Mouse (Mus musculus) hindbrain, embryonic 12.5 days (tissue): ENCODE results near the gene Irs2. TPM values are rescaled to one million over a fixed set of nuclear protein-coding genes. Genes with fewer than 3 reads are reported as not detected.

Source experiments
- ATAC-seq: fragments of 200-750 bp; cut with Nextera tagmentation; 2 replicates; pipeline ENCODE4 v1.8.0; 2017; ENCODE audit warnings: moderate TSS enrichment; ENCODE audit not compliant: low FRiP score
- H3K27ac ChIP-seq: fragments of 300-500 bp; sonication (generic); 2 replicates; pipeline ENCODE4 v1.5.1; 2016; ENCODE audit warnings: mild to moderate bottlenecking
- H3K27me3 ChIP-seq: fragments of 300-500 bp; sonication (generic); 2 replicates; pipeline ENCODE4 v1.6.1; 2016; ENCODE audit warnings: mild to moderate bottlenecking
- H3K36me3 ChIP-seq: fragments of 300-500 bp; sonication (generic); 2 replicates; pipeline ENCODE4 v1.6.1; 2016; ENCODE audit warnings: mild to moderate bottlenecking
- H3K4me1 ChIP-seq: fragments of 300-500 bp; sonication (generic); 2 replicates; pipeline ENCODE4 v1.6.1; 2016
- H3K4me2 ChIP-seq: fragments of 300-500 bp; sonication (generic); replicated peaks from 2 replicates; pipeline ENCODE4 v1.6.1; 2016; ENCODE audit warnings: mild to moderate bottlenecking
- H3K4me3 ChIP-seq: fragments of 300-500 bp; sonication (generic); 2 replicates; pipeline ENCODE4 v1.5.1; 2016; ENCODE audit warnings: mild to moderate bottlenecking
- H3K9ac ChIP-seq: fragments of 300-500 bp; sonication (generic); 2 replicates; pipeline ENCODE4 v1.6.1; 2016; ENCODE audit warnings: mild to moderate bottlenecking, moderate library complexity
- H3K9me3 ChIP-seq: fragments of 300-500 bp; sonication (generic); replicated peaks from 2 replicates; pipeline ENCODE4 v1.6.1; 2016; ENCODE audit warnings: mild to moderate bottlenecking
- WGBS: fragments of 180-500 bp; shearing (Covaris S2); methylation state at CpG from one replicate; pipeline ENCODE4 v1.1.7; 2016; 5-methylcytosine and 5-hydroxymethylcytosine counted together
- polyA plus RNA-seq: library from polyadenylated mRNA; unstranded; fragments of >200 nt; fragmentation: Nextera tagmentation; extraction: Ambion mirVana; gene quantifications from 2 replicates; pipeline ENCODE4 v1.2.1, GENCODE M21; 2016

Irs2 gene
- polyA plus RNA-seq, 1 experiment from 2014 or later: 10.4 TPM

GRCm38 (mm10) chr8:10995756-10996155, 12.5 kb downstream of the Irs2 start:
- H3K4me3 ChIP-seq: no peak overlapping the region
- H3K27me3 ChIP-seq: no peaks in the 10 kb centered on the region
- H3K9me3 ChIP-seq: no peaks in the 10 kb centered on the region
- 85% methylated on average over 2 of the region's 2 CpGs for WGBS
- H3K36me3 ChIP-seq: peaks cover 14% of the 10 kb centered on the region
- H3K9ac ChIP-seq: no peak overlapping the region
- H3K4me2 ChIP-seq: no peak overlapping the region
- H3K27ac ChIP-seq: no peak overlapping the region
- H3K4me1 ChIP-seq: peaks cover 53% of the 10 kb centered on the region
- ATAC-seq: no peak

GRCm38 (mm10) chr8:10994390-10994954, 13.8 kb downstream of the Irs2 start:
- H3K36me3 ChIP-seq: peaks cover 14% of the 10 kb centered on the region
- H3K4me1 ChIP-seq: peaks cover 49% of the 10 kb centered on the region
- 90% methylated on average over 6 of the region's 6 CpGs for WGBS

GRCm38 (mm10) chr8:10993582-10994216, 14.6 kb downstream of the Irs2 start:
- H3K36me3 ChIP-seq: peaks cover 14% of the 10 kb centered on the region
- no peak overlapping the region for H3K9ac ChIP-seq
- peaks cover 54% of the 10 kb centered on the region for H3K4me1 ChIP-seq
- H3K4me3 ChIP-seq: no peak overlapping the region
- no peak overlapping the region for H3K27ac ChIP-seq
- no peak overlapping the region for H3K4me2 ChIP-seq
- no peak for ATAC-seq
- H3K27me3 ChIP-seq: no peaks in the 10 kb centered on the region
- H3K9me3 ChIP-seq: no peaks in the 10 kb centered on the region
- WGBS: 92% methylated on average over 10 of the region's 10 CpGs

More at GRCm38 (mm10) chr8:10994390-10994954, 13.8 kb downstream of the Irs2 start:
- H3K9ac ChIP-seq: no peak overlapping the region
- no peaks in the 10 kb centered on the region for H3K27me3 ChIP-seq
- H3K9me3 ChIP-seq: no peaks in the 10 kb centered on the region
- no peak for ATAC-seq
- H3K27ac ChIP-seq: no peak overlapping the region
- H3K4me2 ChIP-seq: no peak overlapping the region
- no peak overlapping the region for H3K4me3 ChIP-seq

- Histone ChIP-seq H3K27ac (0 out of 2 replicates have a peak overlapping the region, but pooled peaks have one; percentile 23), H3K4me2 (no peak overlapping the region)
Measured at GRCm38 (mm10) chr8:10992081-10992480, 16.2 kb downstream of the Irs2 start.

GRCm38 (mm10) chr8:10991323-10991722, 16.9 kb downstream of the Irs2 start:
- Histone ChIP-seq H3K27ac (peak overlapping the region; percentile 71), H3K4me3 (no peak overlapping the region), H3K27me3 (no peaks in the 10 kb centered on the region), H3K4me1 (peaks cover 48% of the 10 kb centered on the region), H3K9me3 (no peaks in the 10 kb centered on the region), H3K36me3 (peaks cover 16% of the 10 kb centered on the region), H3K9ac (no peak overlapping the region), H3K4me2 (no peak overlapping the region)
- 72% methylated on average over 2 of the region's 2 CpGs for WGBS
- 0 out of 2 replicates have a peak, but pooled peaks have one; percentile 26 for ATAC-seq

More at GRCm38 (mm10) chr8:10992081-10992480, 16.2 kb downstream of the Irs2 start:
- Histone ChIP-seq H3K4me1 (peaks cover 50% of the 10 kb centered on the region), H3K36me3 (peaks cover 8% of the 10 kb centered on the region), H3K9ac (no peak overlapping the region), H3K27me3 (no peaks in the 10 kb centered on the region), H3K4me3 (no peak overlapping the region), H3K9me3 (no peaks in the 10 kb centered on the region)
- 53% methylated on average over 8 of the region's 8 CpGs for WGBS
- ATAC-seq: no peak

- peaks cover 48% of the 10 kb centered on the region for H3K4me1 ChIP-seq
- 27% methylated on average over 10 of the region's 10 CpGs for WGBS
- peak overlapping the region; percentile 71 for H3K27ac ChIP-seq
- no peaks in the 10 kb centered on the region for H3K9me3 ChIP-seq
- H3K4me3 ChIP-seq: no peak overlapping the region
- no peak overlapping the region for H3K9ac ChIP-seq
- H3K36me3 ChIP-seq: peaks cover 23% of the 10 kb centered on the region
- no peaks in the 10 kb centered on the region for H3K27me3 ChIP-seq
- ATAC-seq: no peak
- no peak overlapping the region for H3K4me2 ChIP-seq
Measured at GRCm38 (mm10) chr8:10990421-10991110, 17.7 kb downstream of the Irs2 start.

GRCm38 (mm10) chr8:10989946-10990345, 18.3 kb downstream of the Irs2 start:
- H3K9ac ChIP-seq: no peak overlapping the region
- no peaks in the 10 kb centered on the region for H3K9me3 ChIP-seq
- no peak overlapping the region for H3K4me3 ChIP-seq
- WGBS: 59% methylated on average over 3 of the region's 3 CpGs
- H3K27me3 ChIP-seq: no peaks in the 10 kb centered on the region
- peak overlapping the region; percentile 74 for H3K27ac ChIP-seq
- peak; percentile 43; the same call in 1 of the 2 replicates for ATAC-seq
- peaks cover 48% of the 10 kb centered on the region for H3K4me1 ChIP-seq
- H3K36me3 ChIP-seq: peaks cover 27% of the 10 kb centered on the region
- no peak overlapping the region for H3K4me2 ChIP-seq

GRCm38 (mm10) chr8:10986638-10987037, 21.6 kb downstream of the Irs2 start:
- 95% methylated on average over 17 of the region's 17 CpGs for WGBS
- Histone ChIP-seq H3K4me2 (no peak overlapping the region), H3K36me3 (peaks cover 21% of the 10 kb centered on the region), H3K9ac (no peak overlapping the region), H3K27ac (no peak overlapping the region), H3K9me3 (no peaks in the 10 kb centered on the region), H3K27me3 (no peaks in the 10 kb centered on the region), H3K4me3 (no peak overlapping the region), H3K4me1 (peaks cover 34% of the 10 kb centered on the region)
- ATAC-seq: no peak

- H3K27ac ChIP-seq: no peak overlapping the region
- H3K36me3 ChIP-seq: peaks cover 21% of the 10 kb centered on the region
- H3K4me1 ChIP-seq: peaks cover 23% of the 10 kb centered on the region
- no peaks in the 10 kb centered on the region for H3K27me3 ChIP-seq
- no peak for ATAC-seq
- H3K4me2 ChIP-seq: no peak overlapping the region
- WGBS: 66% methylated on average over 7 of the region's 7 CpGs
- H3K4me3 ChIP-seq: no peak overlapping the region
- H3K9me3 ChIP-seq: no peaks in the 10 kb centered on the region
- H3K9ac ChIP-seq: no peak overlapping the region
Measured at GRCm38 (mm10) chr8:10985064-10985463, 23.2 kb downstream of the Irs2 start.

- no peak overlapping the region for H3K27ac ChIP-seq
- peaks cover 7% of the 10 kb centered on the region for H3K36me3 ChIP-seq
- H3K4me3 ChIP-seq: no peak overlapping the region
- H3K27me3 ChIP-seq: 0 out of 2 replicates have a peak, but pooled peaks cover 3% of the 10 kb centered on the region
- no peaks in the 10 kb centered on the region for H3K9me3 ChIP-seq
- 95% methylated on average over 6 of the region's 6 CpGs for WGBS
- ATAC-seq: no peak
- H3K4me2 ChIP-seq: no peak overlapping the region
- H3K9ac ChIP-seq: no peak overlapping the region
- H3K4me1 ChIP-seq: peaks cover 30% of the 10 kb centered on the region
Measured at GRCm38 (mm10) chr8:10980876-10981275, 27.4 kb downstream of the Irs2 start.

- Histone ChIP-seq H3K4me2 (no peak overlapping the region), H3K9me3 (no peaks in the 10 kb centered on the region), H3K27me3 (0 out of 2 replicates have a peak, but pooled peaks cover 4% of the 10 kb centered on the region), H3K9ac (no peak overlapping the region), H3K36me3 (no peaks in the 10 kb centered on the region), H3K4me1 (peaks cover 34% of the 10 kb centered on the region), H3K4me3 (no peak overlapping the region), H3K27ac (no peak overlapping the region)
- WGBS: 66% methylated on average over 7 of the region's 7 CpGs
- no peak for ATAC-seq
Measured at GRCm38 (mm10) chr8:10979916-10980315, 28.3 kb downstream of the Irs2 start.

GRCm38 (mm10) chr8:10979196-10979794, 29.0 kb downstream of the Irs2 start:
- no peak overlapping the region for H3K4me2 ChIP-seq
- H3K27ac ChIP-seq: 0 out of 2 replicates have a peak overlapping the region, but pooled peaks have one; percentile 35
- no peaks in the 10 kb centered on the region for H3K9me3 ChIP-seq
- 0 out of 2 replicates have a peak, but pooled peaks cover 4% of the 10 kb centered on the region for H3K27me3 ChIP-seq
- 0 out of 2 replicates have a peak, but pooled peaks have one; percentile 20 for ATAC-seq
- H3K4me1 ChIP-seq: peaks cover 40% of the 10 kb centered on the region
- 50% methylated on average over 11 of the region's 11 CpGs for WGBS
- H3K9ac ChIP-seq: no peak overlapping the region
- no peaks in the 10 kb centered on the region for H3K36me3 ChIP-seq
- H3K4me3 ChIP-seq: no peak overlapping the region
